Mouse (Mus musculus): ENCODE results near the gene Gpx4.

DNA sequence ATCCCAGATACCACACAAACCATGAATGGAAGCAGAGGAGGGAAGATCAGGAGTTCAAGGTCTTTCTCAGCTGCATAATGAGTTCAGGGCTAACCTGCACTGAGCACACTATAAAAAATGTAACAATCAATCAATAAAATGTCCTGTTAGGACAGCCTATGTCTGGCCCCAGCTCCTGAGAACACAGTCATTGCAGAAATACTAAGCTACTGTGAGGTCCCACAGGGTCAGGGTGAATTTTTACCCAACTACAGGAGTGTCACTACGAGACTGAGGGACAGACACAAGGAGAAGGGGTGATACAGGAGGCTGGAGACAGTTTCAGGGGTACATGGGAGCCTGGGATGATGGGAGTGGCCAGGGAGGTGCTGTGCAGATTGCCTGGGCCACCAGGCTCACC is 31.4 kb downstream of the Gpx4 start:
- TF ChIP-seq TCF3 (IDR thresholded peaks at IDR 0.05; ENCODE audit: insufficient read length, low read depth) = no peak
- TF ChIP-seq E2F4 (IDR thresholded peaks at IDR 0.05; ENCODE audit: insufficient read depth) = no peak
- TF ChIP-seq USF1 (IDR thresholded peaks at IDR 0.05; ENCODE audit: low read depth) = no peak
- TF ChIP-seq TCF12 (IDR thresholded peaks at IDR 0.05; ENCODE audit: insufficient read depth, poor library complexity, severe bottlenecking) = no peak
- no peak for TF ChIP-seq POLR2A (IDR thresholded peaks at IDR 0.05; ENCODE audit: insufficient read length, low read depth)
- no peak for TF ChIP-seq MAX (IDR thresholded peaks at IDR 0.05; ENCODE audit: low read depth)
- TF ChIP-seq POLR2AphosphoS2 (IDR thresholded peaks at IDR 0.05; ENCODE audit: insufficient read length, low read depth) = no peak
- no peak for TF ChIP-seq MYOD1 (IDR thresholded peaks at IDR 0.05; ENCODE audit: control insufficient read depth in 1 of 3, insufficient read length in 2 of 3, low read depth in 2 of 3)
- TF ChIP-seq REST (IDR thresholded peaks at IDR 0.05; ENCODE audit: insufficient read depth, insufficient read length) = no peak
